Mouse (Mus musculus) C2C12 (cell line): ENCODE results near the gene Rmi2.

Experiments used
- CTCF ChIP-seq: IDR thresholded peaks from one replicate; pipeline ENCODE4 v1.5.1; 2011; ENCODE audit not compliant: control insufficient read depth, insufficient read depth, insufficient read length
- MAX ChIP-seq: IDR thresholded peaks from one replicate; pipeline ENCODE4 v1.6.1; 2011; ENCODE audit warnings: mild to moderate bottlenecking, control low read depth
- MYOG ChIP-seq: IDR thresholded peaks from one replicate; pipeline ENCODE4 v1.6.1; 2011; ENCODE audit not compliant: control insufficient read depth, insufficient read length; ENCODE audit errors: extremely low read depth
- USF1 ChIP-seq: IDR thresholded peaks from one replicate; pipeline ENCODE4 v1.6.1; 2011; ENCODE audit warnings: low read depth, mild to moderate bottlenecking, control low read depth, moderate library complexity

DNA sequence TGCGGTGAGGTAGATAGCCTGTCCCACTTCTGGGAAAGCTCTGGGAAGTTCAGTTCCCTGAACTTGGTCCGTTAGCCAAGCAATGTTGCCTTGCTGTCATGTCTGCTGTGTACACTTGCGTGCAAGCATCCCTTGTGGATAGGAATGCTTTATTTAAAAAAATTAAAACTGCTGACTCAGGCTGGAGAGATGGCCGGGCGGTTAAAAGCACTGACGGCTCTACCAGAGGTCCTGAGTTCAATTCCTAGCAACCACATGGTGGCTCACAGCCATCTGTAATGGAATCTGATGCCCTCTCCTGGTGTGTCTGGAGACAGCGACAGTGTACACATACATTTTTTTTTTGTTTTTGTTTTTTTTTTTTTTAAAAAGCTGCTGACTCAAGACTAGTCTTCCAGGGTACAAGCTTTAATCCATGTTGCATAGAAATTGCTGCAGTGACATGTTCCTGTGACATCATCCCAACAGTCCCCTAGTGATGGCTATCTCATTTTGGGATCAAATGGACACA is 47.3 kb upstream of the Rmi2 start:
- TF ChIP-seq CTCF (no peak), MYOG (no peak), USF1 (no peak), MAX (no peak)
